Mouse (Mus musculus): Measurements from ENCODE around the gene Fchsd2. TPM values are rescaled to one million over a fixed set of nuclear protein-coding genes. Genes with fewer than 3 reads are reported as not detected.
A peak's percentile ranks its signal among the peaks of the same experiment; 100 is the strongest.

The Fchsd2 gene
- polyA plus RNA-seq, 1 experiment from 2014 or later = 14.2 TPM

DNA sequence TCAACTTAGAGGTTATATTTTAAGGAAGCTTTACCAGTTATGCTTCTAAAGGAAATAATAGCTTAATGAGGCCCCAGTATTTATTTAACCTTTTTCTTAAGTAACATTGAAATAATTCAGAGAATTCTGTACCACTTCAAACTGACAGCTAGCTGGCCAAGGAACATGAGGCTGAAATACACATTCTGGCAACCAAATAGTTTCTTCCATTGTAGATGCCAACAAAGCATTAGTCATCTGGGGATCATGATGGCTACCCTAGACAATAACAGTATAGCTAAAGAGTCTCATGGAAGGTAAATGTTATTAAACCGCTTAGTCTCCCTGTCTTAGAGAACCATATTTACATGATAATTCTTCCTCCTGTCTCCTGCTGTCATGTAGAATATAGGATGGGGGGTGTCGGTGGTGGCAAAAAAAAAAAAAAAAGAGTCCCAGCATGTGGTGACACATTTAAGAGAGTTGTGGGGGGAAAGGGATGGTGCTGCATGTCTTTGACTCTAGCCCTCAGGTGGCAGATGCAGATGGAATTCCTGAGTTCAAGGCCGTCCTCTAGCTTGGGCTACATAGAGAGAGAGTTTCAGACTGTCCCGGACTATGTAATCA, 169.4 kb downstream of the Fchsd2 start:
- Histone ChIP-seq H3K9me3 (ENCODE audit: control insufficient read depth, low read length) (no peaks in the 10 kb centered on the region), H3K4me1 (replicated peaks; ENCODE audit: control insufficient read depth, insufficient read depth, low read length) (no peaks in the 10 kb centered on the region; the same call in 1 of the 2 replicates), H3K27ac (ENCODE audit: low read depth, low read length) (no peak overlapping the region), H3K27me3 (replicated peaks; ENCODE audit: control insufficient read depth, insufficient read depth, low read length) (no peaks in the 10 kb centered on the region), H3K4me2 (no peak overlapping the region), H3K4me3 (ENCODE audit: low read depth, low read length) (no peak overlapping the region), H3K9ac (ENCODE audit: low read depth, low read length) (no peak overlapping the region), H3K36me3 (ENCODE audit: control insufficient read depth, insufficient read depth, low read length) (peaks cover 2% of the 10 kb centered on the region)
- WGBS = 89% methylated on average over 4 of the region's 4 CpGs
- DNase-seq (ENCODE audit: low spot score) (no peak), ATAC-seq (replicated peaks; ENCODE audit: low FRiP score) (no peak)

DNA sequence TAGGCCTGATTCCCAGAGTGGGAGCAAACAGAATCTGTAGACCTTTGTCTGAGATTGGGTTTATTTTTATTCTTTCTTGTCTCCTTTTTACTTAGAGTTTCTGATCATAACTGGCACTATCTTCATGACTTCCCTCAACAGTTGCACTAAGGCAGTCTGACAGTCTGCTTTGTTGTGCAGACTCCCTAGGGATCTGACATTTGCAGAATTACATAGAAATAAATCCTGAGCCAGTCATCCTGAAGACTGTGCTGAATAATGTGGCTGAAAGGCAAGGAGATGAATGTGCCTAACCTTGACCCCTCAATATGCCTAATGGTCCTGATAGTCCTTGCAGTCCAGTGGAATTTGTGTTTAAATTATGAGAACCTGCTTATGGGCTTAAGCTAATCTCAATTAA, 170.8 kb downstream of the Fchsd2 start:
- H3K4me3 ChIP-seq (ENCODE audit: low read depth, low read length) = no peak overlapping the region

DNA sequence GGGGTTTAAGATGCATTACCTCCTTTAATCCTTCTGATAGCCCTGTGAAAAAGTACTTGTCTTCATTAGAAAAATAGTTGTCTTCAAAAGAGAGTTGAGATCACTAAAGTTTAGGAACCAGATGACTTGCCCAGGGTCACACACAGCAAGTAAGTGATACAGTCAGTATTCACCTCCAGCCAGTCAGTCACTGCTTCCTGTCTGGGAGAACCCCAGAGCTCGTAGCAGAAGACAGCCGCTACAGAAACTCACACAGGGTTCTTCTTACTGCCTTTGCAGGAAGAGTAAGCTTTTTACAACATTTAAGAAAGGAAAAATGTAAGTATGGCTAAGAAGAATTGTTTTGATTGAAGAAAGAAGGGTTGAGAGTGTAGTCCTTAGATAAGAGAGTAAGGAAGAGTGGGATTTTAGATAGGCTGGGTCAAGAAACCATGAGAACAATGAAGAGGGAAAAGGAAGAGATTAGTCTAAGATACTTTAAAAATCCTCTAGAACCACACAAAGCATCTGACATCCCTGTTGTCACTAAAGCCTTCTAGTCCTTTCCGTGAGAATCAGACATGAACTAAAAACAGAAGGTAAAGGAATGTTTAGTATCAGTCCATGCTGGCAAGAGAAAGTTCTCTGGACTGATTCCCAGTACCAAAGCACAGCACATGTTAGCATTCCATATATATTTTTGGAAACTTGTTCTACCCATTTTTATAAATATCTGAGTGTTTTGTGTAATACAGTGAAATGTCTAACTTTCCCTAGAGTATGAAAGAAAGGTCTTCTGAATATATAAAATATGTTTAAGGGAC, 175.0 kb downstream of the Fchsd2 start:
- 52% methylated on average over 3 of the region's 3 CpGs for WGBS
- no peak overlapping the region for H3K4me3 ChIP-seq (ENCODE audit: low read depth, low read length)
- H3K4me2 ChIP-seq = no peak overlapping the region
- H3K27me3 ChIP-seq (replicated peaks; ENCODE audit: control insufficient read depth, insufficient read depth, low read length) = no peaks in the 10 kb centered on the region
- no peak overlapping the region for H3K27ac ChIP-seq (ENCODE audit: low read depth, low read length)
- H3K36me3 ChIP-seq (ENCODE audit: control insufficient read depth, insufficient read depth, low read length) = no peaks in the 10 kb centered on the region
- ATAC-seq (replicated peaks; ENCODE audit: low FRiP score) (no peak), DNase-seq (ENCODE audit: low spot score) (no peak)
- no peaks in the 10 kb centered on the region for H3K9me3 ChIP-seq (ENCODE audit: control insufficient read depth, low read length)
- H3K9ac ChIP-seq (ENCODE audit: low read depth, low read length) = no peak overlapping the region
- H3K4me1 ChIP-seq (replicated peaks; ENCODE audit: control insufficient read depth, insufficient read depth, low read length) = peaks cover 15% of the 10 kb centered on the region

More for the DNA sequence above, 170.8 kb downstream of the Fchsd2 start:
- H3K4me1 ChIP-seq (replicated peaks; ENCODE audit: control insufficient read depth, insufficient read depth, low read length) = peaks cover 7% of the 10 kb centered on the region
- H3K9ac ChIP-seq (ENCODE audit: low read depth, low read length) = no peak overlapping the region
- H3K27ac ChIP-seq (ENCODE audit: low read depth, low read length) = no peak overlapping the region
- peaks cover 2% of the 10 kb centered on the region for H3K36me3 ChIP-seq (ENCODE audit: control insufficient read depth, insufficient read depth, low read length)
- DNase-seq (ENCODE audit: low spot score) (no peak), ATAC-seq (replicated peaks; ENCODE audit: low FRiP score) (no peak)
- no peaks in the 10 kb centered on the region for H3K9me3 ChIP-seq (ENCODE audit: control insufficient read depth, low read length)
- no peak overlapping the region for H3K4me2 ChIP-seq
- no peaks in the 10 kb centered on the region for H3K27me3 ChIP-seq (replicated peaks; ENCODE audit: control insufficient read depth, insufficient read depth, low read length)

DNA sequence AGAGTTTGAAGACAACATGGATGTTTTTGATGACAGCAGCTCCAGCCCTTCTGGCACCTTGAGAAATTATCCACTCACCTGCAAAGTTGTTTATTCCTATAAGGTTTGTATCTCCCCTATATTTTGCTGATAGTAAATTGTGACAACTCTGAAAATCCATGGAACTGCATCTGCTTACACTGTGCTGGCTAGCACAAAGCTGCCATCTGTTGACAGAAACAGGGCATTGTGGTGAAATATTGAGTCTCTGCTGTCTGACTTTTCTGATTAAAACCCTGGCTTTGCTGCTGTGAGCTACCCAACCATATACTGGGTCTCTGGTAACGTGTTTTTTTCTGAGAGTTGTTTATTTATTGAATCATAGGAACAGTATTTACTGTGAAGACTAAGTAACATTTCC, 178.9 kb downstream of the Fchsd2 start:
- 75% methylated on average over 1 of the region's 1 CpGs for WGBS

DNA sequence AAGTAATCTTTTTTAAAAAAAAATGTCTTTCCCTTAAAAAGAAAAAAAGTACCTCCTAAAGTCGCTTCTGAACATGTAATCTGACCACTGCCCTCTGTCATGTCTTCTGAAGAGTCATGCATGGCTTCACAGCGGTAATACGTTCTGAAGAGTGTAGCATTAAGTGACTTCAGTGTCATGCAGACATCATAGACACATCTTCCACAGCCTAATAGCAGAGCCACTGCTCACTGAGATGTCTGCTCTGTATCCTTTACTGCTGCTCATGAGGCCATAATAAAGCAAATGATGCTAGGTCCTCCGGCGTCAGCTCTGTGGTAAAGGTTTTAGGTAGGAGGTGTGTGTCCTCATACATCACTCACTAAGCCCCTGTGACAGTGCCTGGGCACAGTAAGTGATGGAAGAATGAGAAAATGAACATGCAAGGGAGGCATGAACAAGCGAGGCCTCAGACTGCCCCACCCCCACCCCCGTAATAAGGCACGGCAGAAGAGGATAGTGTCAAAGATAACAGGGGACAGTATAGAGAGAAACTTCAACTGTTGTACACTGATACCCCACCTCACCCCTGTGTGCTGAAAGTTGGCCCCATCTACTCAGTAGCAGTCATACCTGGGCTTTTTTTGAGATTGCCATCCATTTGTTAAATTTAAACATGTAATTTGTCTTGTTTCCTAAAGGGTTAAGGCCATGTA, 179.9 kb downstream of the Fchsd2 start:
- H3K27ac ChIP-seq (ENCODE audit: low read depth, low read length) = no peak overlapping the region
- H3K36me3 ChIP-seq (ENCODE audit: control insufficient read depth, insufficient read depth, low read length) = peaks cover 2% of the 10 kb centered on the region; the same call in 1 of the 2 replicates
- ATAC-seq (replicated peaks; ENCODE audit: low FRiP score) = peak; percentile 95
- WGBS = 66% methylated on average over 8 of the region's 8 CpGs
- no peak overlapping the region for H3K4me3 ChIP-seq (ENCODE audit: low read depth, low read length)
- no peak overlapping the region for H3K9ac ChIP-seq (ENCODE audit: low read depth, low read length)
- H3K9me3 ChIP-seq (ENCODE audit: control insufficient read depth, low read length) = no peaks in the 10 kb centered on the region
- H3K4me2 ChIP-seq = peak overlapping the region; percentile 2; the same call in 1 of the 2 replicates
- peaks cover 12% of the 10 kb centered on the region for H3K4me1 ChIP-seq (replicated peaks; ENCODE audit: control insufficient read depth, insufficient read depth, low read length)
- no peaks in the 10 kb centered on the region for H3K27me3 ChIP-seq (replicated peaks; ENCODE audit: control insufficient read depth, insufficient read depth, low read length)
- DNase-seq (ENCODE audit: low spot score) = no peak

More for the DNA sequence above, 178.9 kb downstream of the Fchsd2 start:
- DNase-seq (ENCODE audit: low spot score) = no peak
- no peak overlapping the region for H3K9ac ChIP-seq (ENCODE audit: low read depth, low read length)
- H3K27ac ChIP-seq (ENCODE audit: low read depth, low read length) = no peak overlapping the region
- no peak overlapping the region for H3K4me3 ChIP-seq (ENCODE audit: low read depth, low read length)
- H3K9me3 ChIP-seq (ENCODE audit: control insufficient read depth, low read length) = no peaks in the 10 kb centered on the region
- no peaks in the 10 kb centered on the region for H3K27me3 ChIP-seq (replicated peaks; ENCODE audit: control insufficient read depth, insufficient read depth, low read length)
- no peak for ATAC-seq (replicated peaks; ENCODE audit: low FRiP score)
- peaks cover 2% of the 10 kb centered on the region; the same call in 1 of the 2 replicates for H3K36me3 ChIP-seq (ENCODE audit: control insufficient read depth, insufficient read depth, low read length)
- H3K4me2 ChIP-seq = no peak overlapping the region
- peaks cover 17% of the 10 kb centered on the region for H3K4me1 ChIP-seq (replicated peaks; ENCODE audit: control insufficient read depth, insufficient read depth, low read length)

DNA sequence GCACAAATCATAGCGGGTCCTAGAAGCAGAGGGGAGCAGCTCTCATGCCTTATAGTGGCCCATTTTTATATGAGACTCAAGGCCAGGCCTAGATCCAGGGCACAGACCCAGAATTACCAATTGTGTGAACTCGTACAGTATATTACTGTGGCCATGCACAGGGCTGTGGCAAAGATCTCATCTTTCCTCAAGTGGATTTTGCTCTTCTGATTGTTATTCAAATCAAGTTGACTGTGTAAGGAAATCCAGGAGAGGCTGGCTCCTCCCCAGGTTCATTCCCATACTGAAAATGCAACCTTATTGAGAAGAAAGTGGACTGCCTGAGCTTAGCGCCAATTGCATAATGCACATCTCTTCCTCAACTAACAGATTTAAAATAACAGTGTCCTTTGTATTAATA, 190.1 kb downstream of the Fchsd2 start:
- Histone ChIP-seq H3K4me3 (ENCODE audit: low read depth, low read length) (no peak overlapping the region), H3K27ac (ENCODE audit: low read depth, low read length) (no peak overlapping the region), H3K4me2 (no peak overlapping the region), H3K9ac (ENCODE audit: low read depth, low read length) (no peak overlapping the region), H3K4me1 (replicated peaks; ENCODE audit: control insufficient read depth, insufficient read depth, low read length) (no peaks in the 10 kb centered on the region), H3K9me3 (ENCODE audit: control insufficient read depth, low read length) (no peaks in the 10 kb centered on the region), H3K27me3 (replicated peaks; ENCODE audit: control insufficient read depth, insufficient read depth, low read length) (no peaks in the 10 kb centered on the region), H3K36me3 (ENCODE audit: control insufficient read depth, insufficient read depth, low read length) (peaks cover 2% of the 10 kb centered on the region; the same call in 1 of the 2 replicates)
- 92% methylated on average over 3 of the region's 3 CpGs for WGBS
- ATAC-seq (replicated peaks; ENCODE audit: low FRiP score) (no peak), DNase-seq (ENCODE audit: low spot score) (no peak)

DNA sequence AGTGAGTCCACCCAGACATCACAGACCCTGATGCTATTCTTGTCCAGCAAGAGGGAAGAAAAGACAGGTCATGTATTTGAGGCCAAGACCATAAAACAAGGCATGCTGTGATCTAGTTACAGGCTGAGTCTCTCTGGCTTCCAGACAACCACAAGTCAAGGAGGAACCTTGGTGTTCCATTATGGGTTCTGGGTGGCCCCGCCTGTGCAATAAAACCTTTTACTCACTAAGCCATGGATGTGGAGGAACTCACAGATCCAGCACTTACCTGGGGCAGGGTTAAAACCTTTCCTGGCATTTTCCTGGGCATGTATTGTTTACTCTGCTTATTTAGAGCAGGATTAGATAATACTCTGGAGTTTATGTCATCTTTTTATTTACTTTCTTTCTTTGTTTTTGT, 191.8 kb downstream of the Fchsd2 start:
- ATAC-seq (replicated peaks; ENCODE audit: low FRiP score) (no peak), DNase-seq (ENCODE audit: low spot score) (no peak)
- Histone ChIP-seq H3K27me3 (replicated peaks; ENCODE audit: control insufficient read depth, insufficient read depth, low read length) (no peaks in the 10 kb centered on the region), H3K9ac (ENCODE audit: low read depth, low read length) (no peak overlapping the region), H3K36me3 (ENCODE audit: control insufficient read depth, insufficient read depth, low read length) (peaks cover 2% of the 10 kb centered on the region; the same call in 1 of the 2 replicates), H3K9me3 (ENCODE audit: control insufficient read depth, low read length) (no peaks in the 10 kb centered on the region), H3K27ac (ENCODE audit: low read depth, low read length) (no peak overlapping the region), H3K4me3 (ENCODE audit: low read depth, low read length) (no peak overlapping the region), H3K4me2 (no peak overlapping the region), H3K4me1 (replicated peaks; ENCODE audit: control insufficient read depth, insufficient read depth, low read length) (no peaks in the 10 kb centered on the region)
- WGBS = 91% methylated on average over 1 of the region's 1 CpGs

DNA sequence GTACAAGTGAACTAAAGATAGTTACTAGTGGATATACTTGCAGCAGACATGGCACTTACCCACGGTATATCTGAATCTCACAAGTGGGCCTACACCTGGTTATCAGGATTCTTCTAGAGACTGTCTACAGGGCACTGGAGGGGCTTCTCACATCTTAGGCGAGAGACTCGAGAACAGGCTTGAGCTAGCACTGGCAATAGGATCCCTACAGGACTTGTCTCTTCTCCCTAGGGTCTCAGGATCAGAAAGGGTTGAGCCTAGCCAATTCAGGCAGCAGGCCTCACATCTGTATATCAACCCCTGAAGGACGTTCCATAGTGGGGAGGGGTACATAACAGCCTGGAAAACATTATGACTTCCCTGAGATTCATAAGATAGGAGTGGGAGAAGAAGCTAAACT, 194.2 kb downstream of the Fchsd2 start:
- Histone ChIP-seq H3K4me3 (ENCODE audit: low read depth, low read length) (no peak overlapping the region), H3K4me1 (replicated peaks; ENCODE audit: control insufficient read depth, insufficient read depth, low read length) (no peaks in the 10 kb centered on the region), H3K27me3 (replicated peaks; ENCODE audit: control insufficient read depth, insufficient read depth, low read length) (no peaks in the 10 kb centered on the region), H3K27ac (ENCODE audit: low read depth, low read length) (no peak overlapping the region), H3K9me3 (ENCODE audit: control insufficient read depth, low read length) (no peaks in the 10 kb centered on the region), H3K36me3 (ENCODE audit: control insufficient read depth, insufficient read depth, low read length) (peaks cover 2% of the 10 kb centered on the region; the same call in 1 of the 2 replicates), H3K9ac (ENCODE audit: low read depth, low read length) (no peak overlapping the region), H3K4me2 (no peak overlapping the region)
- ATAC-seq (replicated peaks; ENCODE audit: low FRiP score) = no peak
- no peak for DNase-seq (ENCODE audit: low spot score)
- WGBS = 87% methylated on average over 4 of the region's 4 CpGs
